Mouse (Mus musculus) kidney, adult 2 months (tissue): ENCODE data around the gene Stard10. TPM values are rescaled to one million over a fixed set of nuclear protein-coding genes. Genes with fewer than 3 reads are reported as not detected.
A peak's percentile ranks its signal among the peaks of the same experiment; 100 is the strongest.

Experiments
- DNase-seq: peaks from one replicate; pipeline ENCODE4 v3.0.0; 2021
- H3K27ac ChIP-seq: fragments of 200-500 bp; 2 replicates; pipeline ENCODE4 v1.5.1; 2012; ENCODE audit warnings: low read depth, low read length, control low read depth, inconsistent platforms; ENCODE audit not compliant: insufficient read depth
- H3K27me3 ChIP-seq: fragments of 200-500 bp; replicated peaks from 2 replicates; pipeline ENCODE4 v1.6.1; 2012; ENCODE audit warnings: mild to moderate bottlenecking, moderate library complexity, low read length, inconsistent platforms; ENCODE audit not compliant: control insufficient read depth, insufficient read depth
- H3K36me3 ChIP-seq: fragments of 200-500 bp; 2 replicates; pipeline ENCODE4 v1.6.1; 2012; ENCODE audit warnings: mild to moderate bottlenecking, moderate library complexity, low read length, inconsistent platforms; ENCODE audit not compliant: control insufficient read depth, insufficient read depth
- H3K4me1 ChIP-seq: fragments of 200-500 bp; 2 replicates; pipeline ENCODE4 v1.6.1; 2011; ENCODE audit warnings: low read length; ENCODE audit not compliant: control insufficient read depth, insufficient read depth
- H3K4me3 ChIP-seq: fragments of 200-500 bp; 2 replicates; pipeline ENCODE4 v1.5.1; 2011; ENCODE audit warnings: mild to moderate bottlenecking, low read depth, low read length, control low read depth; ENCODE audit not compliant: insufficient read depth
- CTCF ChIP-seq: fragments of 200-500 bp; conservative IDR thresholded peaks from 2 replicates; pipeline ENCODE4 v1.5.1; 2011; ENCODE audit warnings: low read depth, mild to moderate bottlenecking, control low read depth, low read length, moderate library complexity, mixed read lengths; ENCODE audit not compliant: insufficient read depth, insufficient read length
- POLR2A ChIP-seq: fragments of 200-500 bp; IDR thresholded peaks from one replicate; pipeline ENCODE4 v1.6.1; 2011; ENCODE audit warnings: low read depth, low read length, control low read depth
- WGBS: fragments of 180-500 bp; shearing (Covaris S2); methylation state at CpG from one replicate; pipeline ENCODE4 v1.1.7; 2018; 5-methylcytosine and 5-hydroxymethylcytosine counted together
- polyA plus RNA-seq: library from polyadenylated mRNA; depleted of rRNA; stranded (reverse); fragments of >200 nt; gene quantifications from 2 replicates; pipeline ENCODE4 v1.2.3, GENCODE M21; 2012

The Stard10 gene
- polyA plus RNA-seq, 1 experiment, result 503 TPM

- peak; percentile 58 for DNase-seq
- no peaks in the 10 kb centered on the region for H3K36me3 ChIP-seq
- 44% methylated on average over 5 of the region's 5 CpGs for WGBS
- no peak overlapping the region for H3K27ac ChIP-seq
- no peak overlapping the region for H3K4me3 ChIP-seq
- H3K4me1 ChIP-seq, result peaks cover 8% of the 10 kb centered on the region; the same call in 1 of the 2 replicates
- no peaks in the 10 kb centered on the region for H3K27me3 ChIP-seq
- no peak for TF ChIP-seq POLR2A
These were observed 37.5 kb downstream of the Stard10 start for GRCm38 (mm10) chr7:101354423-101354822.

DNA sequence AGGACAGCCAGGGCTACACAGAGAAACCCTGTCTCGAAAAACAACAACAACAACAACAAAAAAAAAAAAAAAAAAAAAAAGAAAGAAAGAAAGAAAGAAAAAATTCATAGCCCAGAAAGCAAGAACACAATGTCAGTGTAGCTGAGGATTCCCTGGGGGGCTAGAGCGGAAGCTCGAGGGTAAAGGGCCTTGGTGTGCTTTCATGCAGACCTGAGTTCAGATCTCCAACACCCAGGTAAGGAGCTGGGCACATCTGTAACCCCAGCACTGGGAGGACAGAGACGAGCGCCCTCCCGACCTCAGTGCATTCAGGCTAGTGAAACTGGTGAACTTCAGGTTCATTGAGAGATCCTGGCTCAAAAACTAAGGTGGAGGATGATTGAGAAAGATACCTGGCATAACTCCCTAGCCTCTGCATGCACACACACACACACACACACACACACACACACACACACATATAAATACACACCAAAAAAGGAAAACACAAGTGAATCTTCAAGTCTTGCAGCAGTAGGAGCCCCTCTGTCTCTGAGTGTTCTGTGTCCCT, 38.7 kb downstream of the Stard10 start:
- Histone ChIP-seq H3K27ac (no peak overlapping the region), H3K4me1 (peaks cover 10% of the 10 kb centered on the region; the same call in 1 of the 2 replicates), H3K36me3 (no peaks in the 10 kb centered on the region), H3K4me3 (no peak overlapping the region), H3K27me3 (no peaks in the 10 kb centered on the region)
- no peak for DNase-seq
- TF ChIP-seq CTCF, result no peak
- TF ChIP-seq POLR2A, result no peak
- 95% methylated on average over 6 of the region's 6 CpGs for WGBS

DNA sequence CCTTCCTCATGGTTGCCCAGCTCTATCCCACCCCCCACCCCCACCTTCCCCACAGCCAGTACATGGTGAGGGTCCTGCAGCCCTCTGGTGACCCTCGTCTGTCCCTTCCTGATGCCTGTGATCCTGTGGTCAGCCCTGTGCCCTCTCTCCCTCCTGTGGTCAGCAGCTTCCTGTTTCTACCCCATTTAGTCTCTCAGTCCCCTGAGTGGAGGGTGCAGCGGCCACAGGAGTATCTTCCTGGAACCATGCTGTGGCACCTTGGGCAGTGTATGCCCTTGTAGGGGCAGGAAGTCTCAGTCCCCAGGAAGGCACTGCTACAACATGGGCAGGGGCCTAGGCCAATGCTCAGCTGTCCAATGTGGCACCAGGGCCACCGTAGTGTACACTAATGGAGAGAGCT, 40.0 kb downstream of the Stard10 start:
- H3K36me3 ChIP-seq, result no peaks in the 10 kb centered on the region
- no peak overlapping the region for H3K27ac ChIP-seq
- DNase-seq, result no peak
- 65% methylated on average over 3 of the region's 3 CpGs for WGBS
- TF ChIP-seq CTCF (no peak), POLR2A (no peak)
- no peaks in the 10 kb centered on the region for H3K27me3 ChIP-seq
- H3K4me3 ChIP-seq, result no peak overlapping the region
- peaks cover 13% of the 10 kb centered on the region; the same call in 1 of the 2 replicates for H3K4me1 ChIP-seq

DNA sequence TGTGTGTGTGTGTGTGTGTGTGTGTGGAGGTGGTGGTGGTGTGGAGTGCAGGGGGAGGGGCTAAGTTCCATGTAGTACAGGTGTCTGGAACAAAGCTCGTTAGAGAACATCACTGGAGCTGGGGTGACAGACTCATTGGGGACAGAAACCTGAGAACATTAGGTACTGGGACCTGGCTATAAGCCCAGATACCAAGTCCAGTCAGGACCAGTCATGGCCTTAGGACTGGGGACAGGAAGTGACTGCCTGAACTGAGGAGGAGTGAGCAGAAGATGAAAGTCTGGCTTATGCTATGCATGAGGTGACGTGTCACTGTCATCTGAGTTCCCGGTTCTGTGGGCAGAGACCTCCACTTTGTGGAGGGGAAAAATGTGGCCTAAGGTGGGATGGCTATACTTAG, 43.5 kb downstream of the Stard10 start:
- WGBS, result 27% methylated on average over 3 of the region's 3 CpGs
- peak; percentile 61 for DNase-seq
- Histone ChIP-seq H3K4me3 (no peak overlapping the region), H3K27ac (no peak overlapping the region), H3K36me3 (no peaks in the 10 kb centered on the region), H3K4me1 (peaks cover 5% of the 10 kb centered on the region; the same call in 1 of the 2 replicates), H3K27me3 (no peaks in the 10 kb centered on the region)
- TF ChIP-seq CTCF, result no peak
- TF ChIP-seq POLR2A, result no peak

- no peak for DNase-seq
- Histone ChIP-seq H3K27me3 (no peaks in the 10 kb centered on the region), H3K4me3 (no peak overlapping the region), H3K27ac (no peak overlapping the region), H3K36me3 (no peaks in the 10 kb centered on the region), H3K4me1 (peaks cover 5% of the 10 kb centered on the region; the same call in 1 of the 2 replicates)
- 75% methylated on average over 4 of the region's 4 CpGs for WGBS
- TF ChIP-seq CTCF, result no peak
These were observed 44.1 kb downstream of the Stard10 start for GRCm38 (mm10) chr7:101361021-101361420.

GRCm38 (mm10) chr7:101361767-101362166, 44.9 kb downstream of the Stard10 start:
- Histone ChIP-seq H3K27ac (no peak overlapping the region), H3K27me3 (no peaks in the 10 kb centered on the region), H3K36me3 (no peaks in the 10 kb centered on the region), H3K4me3 (no peak overlapping the region), H3K4me1 (peaks cover 5% of the 10 kb centered on the region; the same call in 1 of the 2 replicates)
- WGBS, result 70% methylated on average over 4 of the region's 4 CpGs
- no peak for TF ChIP-seq POLR2A
- no peak for TF ChIP-seq CTCF
- DNase-seq, result peak; percentile 8

GRCm38 (mm10) chr7:101362791-101363191, 45.9 kb downstream of the Stard10 start:
- Histone ChIP-seq H3K27ac (no peak overlapping the region), H3K4me3 (no peak overlapping the region), H3K4me1 (peaks cover 5% of the 10 kb centered on the region; the same call in 1 of the 2 replicates), H3K27me3 (no peaks in the 10 kb centered on the region), H3K36me3 (no peaks in the 10 kb centered on the region)
- WGBS, result 80% methylated on average over 5 of the region's 5 CpGs
- no peak for TF ChIP-seq POLR2A
- no peak for TF ChIP-seq CTCF
- no peak for DNase-seq
